Mouse (Mus musculus): Measurements from ENCODE around the gene Scmh1. TPM values are rescaled to one million over a fixed set of nuclear protein-coding genes. Genes with fewer than 3 reads are reported as not detected.
A peak's percentile ranks its signal among the peaks of the same experiment; 100 is the strongest.

Scmh1 gene
- polyA plus RNA-seq (2012; rRNA removed) = 80.1 and 84.8 TPM in 2 replicates

DNA sequence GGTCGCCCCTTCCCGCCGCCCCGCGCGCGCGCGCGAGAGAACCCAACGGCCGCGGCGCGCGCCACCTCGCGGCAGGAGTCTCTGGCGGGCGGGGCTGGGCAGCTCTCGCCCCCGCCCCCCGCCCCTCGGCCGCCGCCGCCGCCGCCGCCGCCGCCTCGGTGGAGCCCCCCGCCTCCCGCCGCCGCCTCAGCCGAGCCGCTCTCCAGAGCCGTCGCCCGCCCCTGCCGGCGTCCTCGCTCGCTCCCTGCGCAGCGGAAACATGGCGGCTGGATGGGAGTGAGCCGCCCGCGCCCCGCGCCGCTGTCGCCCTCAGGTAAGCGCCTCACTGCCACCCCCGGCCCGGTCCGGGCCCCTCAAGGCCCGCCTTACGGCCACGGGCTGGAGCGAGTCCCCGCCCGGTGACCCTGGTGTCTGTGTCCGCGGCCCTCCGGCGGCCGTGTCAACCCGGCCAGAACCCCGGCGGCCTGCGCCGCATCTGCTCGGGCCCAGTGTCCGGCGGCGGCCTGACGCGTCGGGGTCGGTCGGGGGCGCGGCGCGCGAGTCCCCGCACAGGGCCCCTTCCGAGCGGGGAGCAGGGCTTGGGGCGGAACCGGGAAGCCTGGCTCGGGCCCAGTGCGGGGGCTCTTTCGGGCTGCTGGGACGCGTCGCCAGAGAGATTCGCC is at the start of gene Scmh1:
Gene Scmh1, plus strand, starts transcription at position 138 of the 662 bp plus-strand sequence.
- TF ChIP-seq CTCF (IDR thresholded peaks at IDR 0.05; ENCODE audit: borderline replicate concordance, insufficient read depth, low read depth, low read length) = no peak
- 0 out of 2 replicates have a peak, but pooled peaks have one; percentile 21 for TF ChIP-seq POLR2A (IDR thresholded peaks at IDR 0.05; ENCODE audit: borderline replicate concordance, insufficient read depth, low read length)
- peak within 1 kb of the TSS; percentile 88 for H3K4me3 ChIP-seq (replicated peaks; ENCODE audit: insufficient read depth, low read depth, low read length)
- WGBS = 1% methylated on average over 62 of the region's 102 CpGs
- peak within 1 kb of the TSS; percentile 91 for H3K27ac ChIP-seq (ENCODE audit: insufficient read depth, low read length)
- no peaks in the 10 kb centered on the region; the same call in 1 of the 2 replicates for H3K27me3 ChIP-seq (ENCODE audit: control insufficient read depth, insufficient read depth, low read length)
- DNase-seq = peak; percentile 64 to 76
- no peaks in the 10 kb centered on the region for H3K4me1 ChIP-seq (ENCODE audit: control insufficient read depth, insufficient read depth, low read length)

DNA sequence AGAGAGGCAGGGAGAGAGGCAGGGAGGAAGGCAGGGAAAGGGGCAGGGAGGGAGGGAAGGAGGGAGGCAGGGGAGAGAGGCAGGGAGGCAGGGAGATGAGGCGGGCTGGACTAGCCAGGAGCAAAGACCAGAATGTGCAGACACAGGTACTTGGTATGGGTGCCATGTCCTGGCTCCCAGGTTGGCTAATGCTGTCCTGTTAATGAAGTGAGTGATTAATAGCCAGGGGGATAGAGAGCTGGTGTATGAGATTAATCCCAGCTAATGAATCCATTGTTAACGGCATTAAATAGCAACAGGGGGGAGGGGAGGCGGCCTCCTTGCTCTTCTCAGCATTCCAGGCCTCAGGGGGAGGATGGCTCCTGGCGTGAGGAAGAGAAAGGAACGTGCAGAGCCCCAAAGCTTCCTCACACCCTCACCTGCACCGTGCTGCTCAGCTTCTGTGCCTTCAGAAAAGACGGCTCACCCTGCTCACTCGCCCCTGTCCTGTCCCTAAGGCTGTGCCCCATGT is 45.0 kb upstream of the Scmh1 start:
- TF ChIP-seq POLR2A (IDR thresholded peaks at IDR 0.05; ENCODE audit: borderline replicate concordance, insufficient read depth, low read length) (no peak), CTCF (IDR thresholded peaks at IDR 0.05; ENCODE audit: borderline replicate concordance, insufficient read depth, low read depth, low read length) (no peak)
- DNase-seq = no peak
- no peaks in the 10 kb centered on the region for H3K4me1 ChIP-seq (ENCODE audit: control insufficient read depth, insufficient read depth, low read length)
- no peaks in the 10 kb centered on the region; the same call in 1 of the 2 replicates for H3K27me3 ChIP-seq (ENCODE audit: control insufficient read depth, insufficient read depth, low read length)
- H3K27ac ChIP-seq (ENCODE audit: insufficient read depth, low read length) = no peak overlapping the region
- 35% methylated on average over 8 of the region's 8 CpGs for WGBS
- H3K4me3 ChIP-seq (replicated peaks; ENCODE audit: insufficient read depth, low read depth, low read length) = no peak overlapping the region

DNA sequence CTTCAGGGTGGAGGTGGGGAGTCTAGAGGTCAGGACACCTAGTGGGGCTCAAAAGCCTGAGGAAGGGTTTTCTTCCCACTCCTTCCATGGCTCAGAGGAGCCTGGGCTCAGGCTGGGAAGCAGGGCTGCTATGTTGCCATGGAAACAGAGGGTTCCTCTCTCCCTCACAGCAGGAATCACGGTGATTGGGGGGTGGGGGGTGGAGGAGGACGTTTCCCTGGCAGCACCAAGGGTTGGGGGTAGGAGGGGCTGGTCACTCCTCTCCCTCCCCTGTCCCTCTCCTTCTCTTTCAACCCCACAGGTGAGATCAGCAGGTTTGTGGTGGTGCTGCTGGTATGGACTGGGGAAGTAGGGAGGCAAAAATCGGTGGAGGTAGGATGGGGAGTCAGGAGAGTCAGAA is 40.4 kb upstream of the Scmh1 start:
- H3K4me3 ChIP-seq (replicated peaks; ENCODE audit: insufficient read depth, low read depth, low read length) = no peak overlapping the region
- no peak for DNase-seq
- no peak for TF ChIP-seq CTCF (IDR thresholded peaks at IDR 0.05; ENCODE audit: borderline replicate concordance, insufficient read depth, low read depth, low read length)
- no peak for TF ChIP-seq POLR2A (IDR thresholded peaks at IDR 0.05; ENCODE audit: borderline replicate concordance, insufficient read depth, low read length)
- no peak overlapping the region for H3K27ac ChIP-seq (ENCODE audit: insufficient read depth, low read length)
- H3K4me1 ChIP-seq (ENCODE audit: control insufficient read depth, insufficient read depth, low read length) = no peaks in the 10 kb centered on the region
- H3K27me3 ChIP-seq (ENCODE audit: control insufficient read depth, insufficient read depth, low read length) = no peaks in the 10 kb centered on the region; the same call in 1 of the 2 replicates
- WGBS = 5% methylated on average over 3 of the region's 3 CpGs

DNA sequence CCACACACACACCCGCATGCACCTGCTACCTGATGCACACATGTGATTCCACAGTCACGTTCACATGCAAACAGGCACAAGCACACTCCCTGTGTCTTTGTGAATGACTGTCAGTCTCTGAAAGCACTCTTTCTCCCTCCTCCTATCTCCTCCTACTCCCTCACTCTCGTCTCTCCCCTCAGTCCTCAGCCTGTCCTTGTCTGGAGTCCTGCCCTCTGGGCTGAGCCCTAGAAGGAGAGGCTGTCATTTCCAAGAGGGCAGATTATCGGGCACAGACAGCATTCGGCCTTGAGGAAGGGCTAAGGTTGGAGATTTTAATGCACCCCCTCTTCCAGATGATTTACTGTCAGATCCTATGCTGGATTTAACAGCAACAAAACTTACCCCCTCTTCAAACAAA is 39.6 kb upstream of the Scmh1 start:
- no peak overlapping the region for H3K27ac ChIP-seq (ENCODE audit: insufficient read depth, low read length)
- WGBS = 51% methylated on average over 5 of the region's 5 CpGs
- TF ChIP-seq POLR2A (IDR thresholded peaks at IDR 0.05; ENCODE audit: borderline replicate concordance, insufficient read depth, low read length) (no peak), CTCF (IDR thresholded peaks at IDR 0.05; ENCODE audit: borderline replicate concordance, insufficient read depth, low read depth, low read length) (no peak)
- H3K4me3 ChIP-seq (replicated peaks; ENCODE audit: insufficient read depth, low read depth, low read length) = no peak overlapping the region
- no peak for DNase-seq
- H3K4me1 ChIP-seq (ENCODE audit: control insufficient read depth, insufficient read depth, low read length) = no peaks in the 10 kb centered on the region
- no peaks in the 10 kb centered on the region; the same call in 1 of the 2 replicates for H3K27me3 ChIP-seq (ENCODE audit: control insufficient read depth, insufficient read depth, low read length)

DNA sequence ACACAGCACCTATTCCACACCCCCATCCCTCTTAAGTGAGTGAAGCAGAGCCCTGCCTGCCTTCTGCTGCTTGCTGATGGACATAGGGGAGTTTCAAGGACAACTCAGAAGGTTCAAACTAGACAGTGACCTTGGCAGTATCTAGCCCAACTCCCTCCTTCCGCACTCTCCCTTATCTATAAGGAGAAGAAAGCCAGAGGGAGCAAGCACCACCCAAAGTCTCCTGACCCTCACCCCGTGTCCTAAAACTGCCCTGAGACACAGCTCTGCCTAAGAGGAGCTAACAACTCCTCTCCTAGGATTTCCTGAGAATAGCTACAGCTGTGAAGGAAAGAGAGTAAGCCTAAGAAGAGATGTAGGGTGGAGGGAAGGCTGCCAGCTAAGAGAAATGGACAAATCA is 37.0 kb upstream of the Scmh1 start:
- no peak for TF ChIP-seq POLR2A (IDR thresholded peaks at IDR 0.05; ENCODE audit: borderline replicate concordance, insufficient read depth, low read length)
- no peak for TF ChIP-seq CTCF (IDR thresholded peaks at IDR 0.05; ENCODE audit: borderline replicate concordance, insufficient read depth, low read depth, low read length)
- Histone ChIP-seq H3K27ac (ENCODE audit: insufficient read depth, low read length) (no peak overlapping the region), H3K4me3 (replicated peaks; ENCODE audit: insufficient read depth, low read depth, low read length) (no peak overlapping the region), H3K4me1 (ENCODE audit: control insufficient read depth, insufficient read depth, low read length) (0 out of 2 replicates have a peak, but pooled peaks cover 4% of the 10 kb centered on the region), H3K27me3 (ENCODE audit: control insufficient read depth, insufficient read depth, low read length) (no peaks in the 10 kb centered on the region)
- 94% methylated on average over 2 of the region's 2 CpGs for WGBS
- no peak for DNase-seq

DNA sequence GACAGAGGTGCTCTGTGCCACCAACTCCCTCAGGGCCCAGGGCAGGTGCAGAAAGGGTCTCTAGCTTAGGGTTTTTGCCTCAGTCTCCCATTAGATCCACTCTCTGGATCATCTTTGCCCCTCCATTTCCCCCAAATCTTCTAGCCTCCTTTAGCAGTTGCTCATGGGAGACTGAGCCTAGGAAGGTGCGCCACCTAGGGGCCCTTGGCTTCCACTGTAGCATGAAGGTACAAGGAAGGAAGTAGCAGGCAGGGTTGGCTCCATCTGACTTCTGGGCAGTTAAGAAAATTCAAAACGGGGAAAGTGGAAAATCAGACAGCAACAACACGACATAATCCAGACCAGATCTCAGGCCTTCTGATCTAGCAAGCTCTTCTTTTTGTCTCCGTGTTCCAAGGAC is 36.4 kb upstream of the Scmh1 start:
- WGBS = 18% methylated on average over 4 of the region's 4 CpGs
- TF ChIP-seq CTCF (IDR thresholded peaks at IDR 0.05; ENCODE audit: borderline replicate concordance, insufficient read depth, low read depth, low read length) = peak; percentile 84
- TF ChIP-seq POLR2A (IDR thresholded peaks at IDR 0.05; ENCODE audit: borderline replicate concordance, insufficient read depth, low read length) = no peak

DNA sequence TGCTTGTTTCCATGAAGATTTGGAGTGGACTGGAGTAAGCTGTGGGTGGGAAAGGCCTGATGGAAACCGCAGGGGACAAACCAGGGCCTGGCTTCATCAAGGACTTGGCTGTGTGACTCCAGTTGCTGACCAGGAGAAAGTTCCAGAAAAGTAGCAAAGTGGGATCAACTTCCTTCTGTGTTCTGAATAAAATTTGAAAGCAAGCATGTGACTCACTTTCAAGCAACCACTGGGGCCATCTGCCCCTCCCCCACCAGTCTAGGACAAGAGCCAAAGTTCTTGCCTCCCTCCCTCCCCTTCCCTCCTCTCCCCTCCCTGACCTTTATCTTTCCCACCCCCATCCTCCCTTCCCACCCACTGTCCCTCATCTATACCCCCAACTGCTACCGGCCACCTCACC is 35.9 kb upstream of the Scmh1 start:
- Histone ChIP-seq H3K4me1 (ENCODE audit: control insufficient read depth, insufficient read depth, low read length) (0 out of 2 replicates have a peak, but pooled peaks cover 4% of the 10 kb centered on the region), H3K27me3 (ENCODE audit: control insufficient read depth, insufficient read depth, low read length) (no peaks in the 10 kb centered on the region), H3K27ac (ENCODE audit: insufficient read depth, low read length) (no peak overlapping the region), H3K4me3 (replicated peaks; ENCODE audit: insufficient read depth, low read depth, low read length) (no peak overlapping the region)
- 39% methylated on average over 2 of the region's 2 CpGs for WGBS
- no peak for TF ChIP-seq CTCF (IDR thresholded peaks at IDR 0.05; ENCODE audit: borderline replicate concordance, insufficient read depth, low read depth, low read length)
- TF ChIP-seq POLR2A (IDR thresholded peaks at IDR 0.05; ENCODE audit: borderline replicate concordance, insufficient read depth, low read length) = no peak
- no peak for DNase-seq

More for the DNA sequence above, 36.4 kb upstream of the Scmh1 start:
- DNase-seq = peak; percentile 49 to 65
- H3K27ac ChIP-seq (ENCODE audit: insufficient read depth, low read length) = no peak overlapping the region
- H3K27me3 ChIP-seq (ENCODE audit: control insufficient read depth, insufficient read depth, low read length) = no peaks in the 10 kb centered on the region
- H3K4me3 ChIP-seq (replicated peaks; ENCODE audit: insufficient read depth, low read depth, low read length) = no peak overlapping the region
- H3K4me1 ChIP-seq (ENCODE audit: control insufficient read depth, insufficient read depth, low read length) = 0 out of 2 replicates have a peak, but pooled peaks cover 4% of the 10 kb centered on the region

DNA sequence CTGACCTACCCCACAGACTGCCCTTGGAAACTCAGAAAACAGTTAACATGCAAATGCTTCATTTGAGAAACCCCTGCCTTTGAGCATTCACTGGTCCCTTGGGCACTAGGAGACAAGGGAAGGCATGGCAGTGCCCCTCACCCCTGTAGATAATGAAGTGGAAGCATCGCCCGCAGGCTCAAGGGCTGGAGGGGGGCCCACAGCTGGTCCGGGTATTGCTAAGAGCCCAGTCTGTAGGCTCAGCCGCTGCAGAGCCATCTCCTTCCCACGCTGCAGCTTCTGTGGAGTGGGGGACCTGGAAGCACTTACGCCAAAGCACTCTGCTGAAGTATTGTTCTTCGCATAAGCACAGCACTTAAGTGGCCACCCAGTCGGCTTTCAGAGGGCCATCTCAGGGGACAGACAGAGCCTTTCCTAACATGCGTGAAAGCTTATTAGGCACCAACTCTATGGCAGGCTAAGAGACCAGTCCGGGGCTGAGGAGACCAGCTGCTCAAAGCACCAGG is 35.2 kb upstream of the Scmh1 start:
- no peak overlapping the region for H3K27ac ChIP-seq (ENCODE audit: insufficient read depth, low read length)
- H3K4me3 ChIP-seq (replicated peaks; ENCODE audit: insufficient read depth, low read depth, low read length) = no peak overlapping the region
- no peak for TF ChIP-seq CTCF (IDR thresholded peaks at IDR 0.05; ENCODE audit: borderline replicate concordance, insufficient read depth, low read depth, low read length)
- no peak for TF ChIP-seq POLR2A (IDR thresholded peaks at IDR 0.05; ENCODE audit: borderline replicate concordance, insufficient read depth, low read length)
- DNase-seq = no peak
- H3K4me1 ChIP-seq (ENCODE audit: control insufficient read depth, insufficient read depth, low read length) = 0 out of 2 replicates have a peak, but pooled peaks cover 4% of the 10 kb centered on the region
- WGBS = 48% methylated on average over 10 of the region's 10 CpGs
- H3K27me3 ChIP-seq (ENCODE audit: control insufficient read depth, insufficient read depth, low read length) = no peaks in the 10 kb centered on the region

Data from cerebellum, adult 2 months (tissue).